Mouse (Mus musculus): ENCODE results near the gene Arsa. TPM values are rescaled to one million over a fixed set of nuclear protein-coding genes. Genes with fewer than 3 reads are reported as not detected.

The Arsa gene
- polyA plus RNA-seq, 1 experiment, result 17.9 TPM

DNA sequence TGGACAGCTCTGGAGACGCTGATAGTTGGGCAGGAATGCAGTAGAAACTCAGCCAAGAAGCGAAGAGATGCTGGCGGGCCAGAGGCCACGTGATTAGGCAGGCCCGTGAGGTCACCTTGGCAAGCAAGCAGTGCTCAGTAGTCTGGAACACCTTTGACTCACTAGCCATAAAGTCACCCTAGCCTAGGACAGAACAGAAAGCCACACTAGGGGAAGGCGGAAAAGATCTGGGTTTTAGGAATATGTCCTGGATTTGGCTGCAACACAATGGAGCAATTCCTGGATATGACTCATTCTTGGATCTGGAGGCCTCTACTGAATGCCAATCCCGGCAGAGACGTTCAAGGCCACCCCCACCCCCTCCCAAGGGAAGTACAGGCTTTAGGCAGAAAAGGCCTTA lies 3.4 kb upstream of the Arsa start:
- Histone ChIP-seq H3K36me3 (ENCODE audit: control insufficient read depth, insufficient read depth, low read length, poor library complexity, severe bottlenecking) (no peaks in the 10 kb centered on the region), H3K4me1 (ENCODE audit: control insufficient read depth, insufficient read depth, low read length) (peaks cover 5% of the 10 kb centered on the region), H3K9me3 (replicated peaks; ENCODE audit: control insufficient read depth, insufficient read depth, low read length, poor library complexity, severe bottlenecking) (no peaks in the 10 kb centered on the region), H3K4me3 (ENCODE audit: low read depth, low read length) (peak overlapping the region; percentile 4), H3K27me3 (ENCODE audit: control insufficient read depth, insufficient read depth, low read length, poor library complexity, severe bottlenecking) (no peaks in the 10 kb centered on the region), H3K27ac (ENCODE audit: insufficient read depth, low read length) (no peak overlapping the region), H3K9ac (ENCODE audit: low read depth, poor library complexity, severe bottlenecking) (no peak overlapping the region)
- TF ChIP-seq EP300 (IDR thresholded peaks at IDR 0.05; ENCODE audit: insufficient read depth, low read depth, low read length) (no peak), CTCF (IDR thresholded peaks at IDR 0.05; ENCODE audit: low read depth, low read length) (no peak), POLR2A (IDR thresholded peaks at IDR 0.05; ENCODE audit: insufficient read depth, low read length) (no peak)

DNA sequence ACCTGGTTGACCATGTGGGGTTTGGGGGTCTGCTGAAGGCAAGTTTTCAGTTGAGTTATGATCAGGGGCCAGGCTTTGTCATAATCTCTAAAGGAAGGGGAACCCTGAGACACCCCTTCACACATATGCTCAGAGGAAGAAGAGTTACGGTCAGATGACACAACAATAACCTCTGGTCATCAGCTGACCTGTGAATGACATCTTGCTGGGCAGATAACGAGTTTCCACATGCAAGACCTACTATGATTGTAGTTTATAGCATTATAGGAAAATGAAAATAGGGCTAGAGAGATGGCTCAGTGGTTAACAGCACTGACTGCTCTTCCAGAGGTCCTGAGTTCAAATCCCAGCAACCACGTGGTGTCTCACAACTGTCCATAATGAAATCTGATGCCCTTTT lies 1.4 kb upstream of the Arsa start:
- no peaks in the 10 kb centered on the region for H3K27me3 ChIP-seq (ENCODE audit: control insufficient read depth, insufficient read depth, low read length, poor library complexity, severe bottlenecking)
- no peak overlapping the region for H3K9ac ChIP-seq (ENCODE audit: low read depth, poor library complexity, severe bottlenecking)
- H3K36me3 ChIP-seq (ENCODE audit: control insufficient read depth, insufficient read depth, low read length, poor library complexity, severe bottlenecking), result no peaks in the 10 kb centered on the region
- TF ChIP-seq POLR2A (IDR thresholded peaks at IDR 0.05; ENCODE audit: insufficient read depth, low read length) (no peak), CTCF (IDR thresholded peaks at IDR 0.05; ENCODE audit: low read depth, low read length) (no peak), EP300 (IDR thresholded peaks at IDR 0.05; ENCODE audit: insufficient read depth, low read depth, low read length) (no peak)
- H3K9me3 ChIP-seq (replicated peaks; ENCODE audit: control insufficient read depth, insufficient read depth, low read length, poor library complexity, severe bottlenecking), result no peaks in the 10 kb centered on the region
- H3K4me3 ChIP-seq (ENCODE audit: low read depth, low read length), result no peak overlapping the region
- H3K4me1 ChIP-seq (ENCODE audit: control insufficient read depth, insufficient read depth, low read length), result peaks cover 5% of the 10 kb centered on the region
- H3K27ac ChIP-seq (ENCODE audit: insufficient read depth, low read length), result peak overlapping the region; percentile 68

DNA sequence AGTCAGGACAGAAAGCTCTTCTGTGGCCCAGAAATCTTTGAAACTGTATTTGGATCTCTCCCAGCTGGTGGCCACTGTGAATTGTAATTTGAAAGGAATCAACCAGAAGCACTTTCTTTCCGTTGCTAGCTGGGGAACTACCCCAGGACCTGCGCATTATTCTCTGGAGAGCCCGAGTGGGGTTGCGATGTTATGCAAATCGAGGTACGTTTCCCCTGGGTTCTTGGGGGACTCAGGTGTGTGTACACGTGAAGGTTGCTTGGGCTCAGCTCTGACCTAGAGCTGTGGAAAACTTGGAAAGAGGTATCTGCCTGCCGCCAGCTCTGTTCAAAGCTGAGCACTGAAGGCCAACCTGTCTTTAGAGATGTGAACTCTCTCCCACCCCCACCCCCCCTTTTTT lies 581 bp upstream of the Arsa start:
- Histone ChIP-seq H3K9ac (ENCODE audit: low read depth, poor library complexity, severe bottlenecking) (peak overlapping the region; percentile 3), H3K9me3 (replicated peaks; ENCODE audit: control insufficient read depth, insufficient read depth, low read length, poor library complexity, severe bottlenecking) (no peaks in the 10 kb centered on the region), H3K27me3 (ENCODE audit: control insufficient read depth, insufficient read depth, low read length, poor library complexity, severe bottlenecking) (no peaks in the 10 kb centered on the region), H3K36me3 (ENCODE audit: control insufficient read depth, insufficient read depth, low read length, poor library complexity, severe bottlenecking) (no peaks in the 10 kb centered on the region), H3K4me1 (ENCODE audit: control insufficient read depth, insufficient read depth, low read length) (peaks cover 5% of the 10 kb centered on the region), H3K27ac (ENCODE audit: insufficient read depth, low read length) (peak overlapping the region; percentile 68), H3K4me3 (ENCODE audit: low read depth, low read length) (peak overlapping the region; percentile 13; the same call in 1 of the 2 replicates)
- no peak for TF ChIP-seq CTCF (IDR thresholded peaks at IDR 0.05; ENCODE audit: low read depth, low read length)
- TF ChIP-seq EP300 (IDR thresholded peaks at IDR 0.05; ENCODE audit: insufficient read depth, low read depth, low read length), result 0 out of 2 replicates have a peak, but pooled peaks have one; percentile 13
- no peak for TF ChIP-seq POLR2A (IDR thresholded peaks at IDR 0.05; ENCODE audit: insufficient read depth, low read length)

DNA sequence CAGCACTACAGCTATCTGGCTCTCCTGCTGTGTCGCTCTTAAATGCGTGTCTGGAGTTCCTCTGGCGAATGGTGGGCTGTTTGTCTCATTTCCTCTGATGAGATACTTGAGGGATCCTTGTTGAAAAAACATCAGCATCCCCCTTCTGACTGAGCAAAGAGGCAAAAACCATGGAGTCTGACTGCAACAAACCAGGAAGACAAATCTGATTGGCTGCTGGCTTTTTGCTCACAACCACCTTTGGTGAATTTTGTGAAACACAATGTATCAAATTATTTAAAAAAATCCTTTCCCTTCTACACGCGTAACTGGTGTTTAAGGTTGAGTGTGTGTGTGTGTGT lies 780 bp downstream of the Arsa start:
- H3K4me1 ChIP-seq (ENCODE audit: control insufficient read depth, insufficient read depth, low read length), result peaks cover 5% of the 10 kb centered on the region
- peak overlapping the region; percentile 95 for H3K4me3 ChIP-seq (ENCODE audit: low read depth, low read length)
- H3K36me3 ChIP-seq (ENCODE audit: control insufficient read depth, insufficient read depth, low read length, poor library complexity, severe bottlenecking), result no peaks in the 10 kb centered on the region
- no peaks in the 10 kb centered on the region for H3K27me3 ChIP-seq (ENCODE audit: control insufficient read depth, insufficient read depth, low read length, poor library complexity, severe bottlenecking)
- TF ChIP-seq EP300 (IDR thresholded peaks at IDR 0.05; ENCODE audit: insufficient read depth, low read depth, low read length) (no peak), CTCF (IDR thresholded peaks at IDR 0.05; ENCODE audit: low read depth, low read length) (no peak), POLR2A (IDR thresholded peaks at IDR 0.05; ENCODE audit: insufficient read depth, low read length) (no peak)
- peak overlapping the region; percentile 86 for H3K27ac ChIP-seq (ENCODE audit: insufficient read depth, low read length)
- H3K9me3 ChIP-seq (replicated peaks; ENCODE audit: control insufficient read depth, insufficient read depth, low read length, poor library complexity, severe bottlenecking), result no peaks in the 10 kb centered on the region
- H3K9ac ChIP-seq (ENCODE audit: low read depth, poor library complexity, severe bottlenecking), result peak overlapping the region; percentile 45

DNA sequence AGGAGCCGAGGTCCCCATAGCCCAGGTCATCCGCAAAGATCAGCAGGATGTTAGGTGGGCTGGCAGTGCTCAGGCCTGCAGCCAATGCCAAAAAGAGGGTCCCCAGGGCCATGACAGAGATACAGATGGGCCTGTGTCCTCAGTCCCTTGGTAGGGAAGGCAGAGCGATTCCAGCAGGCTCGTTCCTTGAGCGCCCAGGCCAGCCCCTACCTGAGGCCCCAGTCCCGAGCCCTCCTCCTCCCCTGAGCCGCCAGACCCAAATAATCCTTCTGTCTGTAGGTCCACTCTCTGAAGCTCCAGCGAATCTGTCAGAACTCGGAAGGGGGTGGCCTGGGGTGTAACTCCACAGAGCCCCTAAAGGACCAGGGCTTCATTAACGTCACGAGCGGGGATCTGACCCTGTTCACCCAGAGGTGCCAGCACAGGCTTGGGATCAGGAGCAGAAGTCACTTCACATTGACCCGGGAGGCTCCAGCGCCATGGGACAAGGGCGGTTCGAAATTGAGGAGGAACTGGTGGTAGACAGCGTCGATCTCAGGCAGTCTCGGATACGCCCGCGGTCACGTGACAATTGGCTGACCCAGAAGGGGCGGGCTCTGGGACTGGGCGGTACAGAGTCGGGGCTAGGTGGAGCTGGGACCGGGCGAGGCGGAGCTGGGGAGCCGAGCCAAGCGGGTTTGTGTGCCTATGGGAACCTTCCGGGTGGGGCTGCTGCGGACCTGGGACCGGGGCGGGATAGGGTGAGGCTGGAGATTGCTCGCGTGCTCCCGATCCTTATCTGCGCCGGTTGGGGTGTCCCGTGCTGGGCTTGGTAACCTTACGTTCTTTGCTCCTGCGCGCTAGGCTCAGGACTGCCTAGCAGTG lies 1.4 kb downstream of the Arsa start:
- TF ChIP-seq EP300 (IDR thresholded peaks at IDR 0.05; ENCODE audit: insufficient read depth, low read depth, low read length), result peak; percentile 52; the same call in 1 of the 2 replicates
- no peak for TF ChIP-seq CTCF (IDR thresholded peaks at IDR 0.05; ENCODE audit: low read depth, low read length)
- TF ChIP-seq POLR2A (IDR thresholded peaks at IDR 0.05; ENCODE audit: insufficient read depth, low read length), result no peak
- Histone ChIP-seq H3K9me3 (replicated peaks; ENCODE audit: control insufficient read depth, insufficient read depth, low read length, poor library complexity, severe bottlenecking) (0 out of 2 replicates have a peak, but pooled peaks cover 2% of the 10 kb centered on the region), H3K4me1 (ENCODE audit: control insufficient read depth, insufficient read depth, low read length) (peaks cover 4% of the 10 kb centered on the region), H3K27me3 (ENCODE audit: control insufficient read depth, insufficient read depth, low read length, poor library complexity, severe bottlenecking) (no peaks in the 10 kb centered on the region), H3K27ac (ENCODE audit: insufficient read depth, low read length) (peak overlapping the region; percentile 86), H3K36me3 (ENCODE audit: control insufficient read depth, insufficient read depth, low read length, poor library complexity, severe bottlenecking) (no peaks in the 10 kb centered on the region), H3K9ac (ENCODE audit: low read depth, poor library complexity, severe bottlenecking) (peak overlapping the region; percentile 45), H3K4me3 (ENCODE audit: low read depth, low read length) (peak overlapping the region; percentile 95)

DNA sequence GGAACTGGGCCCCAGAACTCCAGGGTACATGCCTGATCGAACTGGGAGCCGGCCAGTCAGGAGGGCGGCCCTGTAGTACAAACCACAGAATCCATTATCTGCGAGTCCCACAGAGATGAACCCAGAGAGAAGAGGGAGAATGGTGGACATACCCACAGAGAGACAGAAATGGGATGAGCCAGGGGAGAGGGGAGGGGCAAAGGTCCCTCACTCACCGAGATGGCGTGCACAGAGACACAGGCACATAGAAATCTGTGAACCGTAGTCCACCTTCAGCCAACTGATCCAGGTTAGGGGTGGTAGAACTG lies 2.0 kb downstream of the Arsa start:
- Histone ChIP-seq H3K27me3 (ENCODE audit: control insufficient read depth, insufficient read depth, low read length, poor library complexity, severe bottlenecking) (no peaks in the 10 kb centered on the region), H3K36me3 (ENCODE audit: control insufficient read depth, insufficient read depth, low read length, poor library complexity, severe bottlenecking) (no peaks in the 10 kb centered on the region), H3K4me3 (ENCODE audit: low read depth, low read length) (peak overlapping the region; percentile 70), H3K9me3 (replicated peaks; ENCODE audit: control insufficient read depth, insufficient read depth, low read length, poor library complexity, severe bottlenecking) (0 out of 2 replicates have a peak, but pooled peaks cover 2% of the 10 kb centered on the region), H3K27ac (ENCODE audit: insufficient read depth, low read length) (no peak overlapping the region), H3K9ac (ENCODE audit: low read depth, poor library complexity, severe bottlenecking) (peak overlapping the region; percentile 45; the same call in 1 of the 2 replicates), H3K4me1 (ENCODE audit: control insufficient read depth, insufficient read depth, low read length) (peaks cover 1% of the 10 kb centered on the region)
- TF ChIP-seq CTCF (IDR thresholded peaks at IDR 0.05; ENCODE audit: low read depth, low read length) (no peak), POLR2A (IDR thresholded peaks at IDR 0.05; ENCODE audit: insufficient read depth, low read length) (no peak), EP300 (IDR thresholded peaks at IDR 0.05; ENCODE audit: insufficient read depth, low read depth, low read length) (no peak)

All from ES-Bruce4 (cell line).